Mouse (Mus musculus) lung, adult 2 months (tissue): ENCODE results near the gene Mafk.

ENCODE experiments used
- CTCF ChIP-seq: fragments of 200-500 bp; IDR thresholded peaks from 2 replicates; pipeline ENCODE4 v1.5.1; 2011; ENCODE audit warnings: mild to moderate bottlenecking, low read length, control low read depth; ENCODE audit not compliant: insufficient read depth
- POLR2A ChIP-seq: fragments of 200-500 bp; IDR thresholded peaks from 2 replicates; pipeline ENCODE4 v1.6.1; 2011; ENCODE audit warnings: low read depth, mild to moderate bottlenecking, control low read depth, low read length, borderline replicate concordance; ENCODE audit errors: extremely low read depth

GRCm38 (mm10) chr5:139754753-139755152 lies 36.6 kb upstream of the Mafk start:
- TF ChIP-seq CTCF, result peak; percentile 64
- no peak for TF ChIP-seq POLR2A
